Comparison of ENCODE assay signal across 13 mouse cellular contexts in the genomic region with DNA sequence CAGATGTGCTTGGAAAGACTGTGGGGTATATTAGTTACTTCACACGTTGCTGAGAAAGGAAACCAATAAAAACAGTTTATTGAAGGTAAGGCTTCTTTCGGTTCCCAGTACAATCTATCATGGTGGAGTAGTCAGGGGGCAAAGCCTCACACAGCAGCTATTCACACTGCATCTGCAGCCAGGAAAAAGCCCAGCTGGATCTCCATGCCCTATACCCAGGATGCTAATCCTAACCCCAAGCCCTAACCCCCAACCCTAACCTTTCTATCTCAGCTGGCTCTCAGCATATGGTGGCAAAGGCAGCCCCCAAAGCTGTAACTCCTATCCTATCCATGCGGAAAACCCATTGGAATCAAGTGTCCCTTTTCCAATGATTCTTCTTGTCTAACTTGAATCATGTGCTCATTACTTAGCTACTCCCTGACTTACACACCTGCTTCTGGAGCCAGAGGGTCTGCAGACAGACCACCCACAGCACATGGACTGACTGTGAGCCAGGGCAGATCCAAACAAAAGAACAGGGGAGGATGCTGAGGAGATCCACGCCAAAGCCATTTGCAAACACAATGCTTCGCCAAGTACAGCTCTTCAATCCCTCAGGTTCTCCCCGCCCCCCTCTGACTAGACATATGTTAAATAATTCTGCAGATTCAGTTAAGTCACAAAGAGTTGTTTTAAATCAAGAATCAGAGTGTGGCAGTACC.
"Had no signal": no experiment of that assay in that cellular context is flagged by ENCODE, and none has a peak within 500 bp of the region (broad histone marks: within the 10 kb centered on the region; RNA-seq: fewer than 3 reads in every experiment).

No protein-coding gene starts in this region.

- H3K27me3 ChIP-seq: limb, embryonic 15.5 days; liver, embryonic 12.5 days; lung, embryonic 15.5 days; midbrain, embryonic 12.5 days had no signal

- H3K4me3 ChIP-seq: left cerebral cortex, adult 2 months; limb, embryonic 15.5 days; liver, embryonic 12.5 days; lung, embryonic 15.5 days; megakaryocyte, embryonic 14.5 days; midbrain, embryonic 12.5 days had no signal

- H3K4me2 ChIP-seq: limb, embryonic 15.5 days; liver, embryonic 12.5 days; lung, embryonic 15.5 days; midbrain, embryonic 12.5 days had no signal

- H3K9ac ChIP-seq: limb, embryonic 15.5 days; liver, embryonic 12.5 days; lung, embryonic 15.5 days; midbrain, embryonic 12.5 days had no signal

- H3K36me3 ChIP-seq: limb, embryonic 15.5 days; liver, embryonic 12.5 days; lung, embryonic 15.5 days; midbrain, embryonic 12.5 days had no signal

- ATAC-seq: inflammation-experienced regulatory T-cells, adult 6 months; liver, embryonic 12.5 days had no signal

- H3K9me3 ChIP-seq: limb, embryonic 15.5 days; liver, embryonic 12.5 days; lung, embryonic 15.5 days had no signal

- DNase-seq: kidney, adult 18-20 months; kidney, postnatal 14 days; lung, postnatal 14 days; right cerebral cortex, postnatal 14 days; thymus, postnatal 36 days had no signal

- H3K27ac ChIP-seq: left cerebral cortex, adult 2 months; limb, embryonic 15.5 days; liver, embryonic 12.5 days; lung, embryonic 15.5 days; macrophage; midbrain, embryonic 12.5 days had no signal

- H3K4me1 ChIP-seq: liver, embryonic 12.5 days; lung, embryonic 15.5 days; midbrain, embryonic 12.5 days had no signal
